ENCODE assay signal across 26 mouse cellular contexts in the genomic region with DNA sequence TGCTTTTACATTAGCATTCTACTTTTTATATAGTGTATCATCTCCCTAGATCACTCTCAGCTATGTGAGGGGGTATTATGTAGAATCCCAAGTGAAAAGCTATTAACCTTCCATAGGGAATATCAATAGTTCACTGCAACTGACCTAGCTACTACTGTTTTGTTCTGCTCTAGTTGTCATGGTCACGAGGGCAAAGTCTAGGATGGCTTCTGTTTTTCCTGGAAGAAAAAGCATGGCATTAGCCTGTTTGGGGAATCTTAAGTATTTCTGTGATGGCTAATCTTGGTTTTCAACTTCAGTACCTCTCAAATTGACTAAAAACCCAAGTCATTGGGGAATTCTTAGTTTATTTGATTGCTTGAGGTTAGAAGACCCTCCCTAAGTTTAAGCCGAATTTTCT. TPM values are rescaled to one million over a fixed set of nuclear protein-coding genes. Genes with fewer than 3 reads are reported as not detected.
DNase-seq lines count a peak whose midpoint lies in the region; ATAC-seq lines count a peak whose summit lies in the region.
"Had no signal": no experiment of that assay in that cellular context is flagged by ENCODE, and none has a peak within 500 bp of the region (broad histone marks: within the 10 kb centered on the region; RNA-seq: fewer than 3 reads in every experiment).

No protein-coding gene starts in this region.

- no peak overlapping the region for H3K27ac ChIP-seq in kidney, embryonic 15.5 days
- H3K27ac ChIP-seq in kidney, embryonic 14.5 days (ENCODE audit: low read depth, low read length), result no peak overlapping the region
- H3K27ac ChIP-seq: embryonic facial prominence, embryonic 10.5 days; embryonic facial prominence, embryonic 12.5 days; forebrain, embryonic 13.5 days; forebrain, embryonic 15.5 days had no signal

- peaks cover 23% of the 10 kb centered on the region for H3K36me3 ChIP-seq in kidney, embryonic 15.5 days
- peaks cover 1% of the 10 kb centered on the region; the same call in 1 of the 2 replicates for H3K36me3 ChIP-seq in kidney, embryonic 14.5 days (ENCODE audit: control insufficient read depth, insufficient read depth, low read length)
- H3K36me3 ChIP-seq: G1E had no signal

- H3K4me1 ChIP-seq in kidney, embryonic 15.5 days, result no peaks in the 10 kb centered on the region
- H3K4me1 ChIP-seq in kidney, embryonic 14.5 days (ENCODE audit: control insufficient read depth, insufficient read depth, low read length), result no peaks in the 10 kb centered on the region
- H3K4me1 ChIP-seq: embryonic facial prominence, embryonic 10.5 days; embryonic facial prominence, embryonic 12.5 days; forebrain, embryonic 13.5 days; forebrain, embryonic 15.5 days had no signal

- no peaks in the 10 kb centered on the region for H3K27me3 ChIP-seq in kidney, embryonic 15.5 days
- no peaks in the 10 kb centered on the region for H3K27me3 ChIP-seq in kidney, embryonic 14.5 days (ENCODE audit: control insufficient read depth, insufficient read depth, low read length)
- H3K27me3 ChIP-seq: CH12.LX; embryonic facial prominence, embryonic 12.5 days; forebrain, embryonic 13.5 days; forebrain, embryonic 15.5 days; Patski had no signal

- DNase-seq in kidney, adult 11 months, result peak; percentile 23
- peak; percentile 54 to 55 for DNase-seq in kidney, adult 8-10 months
- DNase-seq in kidney, postnatal 36 days, result peak; percentile 32 to 36
- DNase-seq in kidney, postnatal 14 days, result no peak
- DNase-seq: adrenal gland, adult 8-10 months; adrenal gland, postnatal 14 days; adrenal gland, postnatal 36 days; B cell, adult 2 months; cerebellum, adult 11-12 months; cerebellum, adult 2 months; cerebellum, adult 9-10 months; cerebellum, postnatal 10 days; cerebellum, postnatal 25 days had no signal

- 86% methylated on average over 2 of the region's 2 CpGs for WGBS in kidney, embryonic 15.5 days
- 90% methylated on average over 2 of the region's 2 CpGs for WGBS in kidney, embryonic 14.5 days

- H3K4me2 ChIP-seq in kidney, embryonic 15.5 days, result no peak overlapping the region
- no peak overlapping the region for H3K4me2 ChIP-seq in kidney, embryonic 14.5 days (replicated peaks; ENCODE audit: low read depth, low read length)
- H3K4me2 ChIP-seq: embryonic facial prominence, embryonic 12.5 days; forebrain, embryonic 13.5 days; forebrain, embryonic 15.5 days had no signal

- peaks cover 21% of the 10 kb centered on the region for H3K9me3 ChIP-seq in kidney, embryonic 15.5 days (replicated peaks)
- peaks cover 18% of the 10 kb centered on the region for H3K9me3 ChIP-seq in kidney, embryonic 14.5 days (ENCODE audit: control insufficient read depth, low read length)

- H3K4me3 ChIP-seq in kidney, embryonic 15.5 days (replicated peaks), result no peak overlapping the region
- no peak overlapping the region for H3K4me3 ChIP-seq in kidney, embryonic 14.5 days (ENCODE audit: low read length)
- H3K4me3 ChIP-seq: embryonic facial prominence, embryonic 10.5 days; embryonic facial prominence, embryonic 12.5 days; forebrain, embryonic 13.5 days; forebrain, embryonic 15.5 days had no signal

- no peak overlapping the region for H3K9ac ChIP-seq in kidney, embryonic 15.5 days
- no peak overlapping the region for H3K9ac ChIP-seq in kidney, embryonic 14.5 days (ENCODE audit: low read depth, low read length)
- H3K9ac ChIP-seq: embryonic facial prominence, embryonic 12.5 days; forebrain, embryonic 13.5 days; forebrain, embryonic 15.5 days had no signal

- no peak for ATAC-seq in kidney, embryonic 15.5 days (replicated peaks; ENCODE audit: low FRiP score)
- no peak for ATAC-seq in kidney, embryonic 14.5 days (ENCODE audit: low FRiP score, low TSS enrichment)
- ATAC-seq: activated CD4-positive, CD25-positive, alpha-beta regulatory T cell, adult 4 months; CD4-positive, CD25-positive, alpha-beta regulatory T cell, adult 4 months; forebrain, embryonic 13.5 days; forebrain, embryonic 15.5 days; Patski had no signal

RNA-seq across cellular contexts. Expression of gene Gm21994, which starts 12.2 kb away (rescaled TPM):
- polyA plus RNA-seq in kidney, embryonic 15.5 days (2015; fragmentation: Nextera tagmentation; extraction: Ambion mirVana), result 6.9 and 7.2 TPM in 2 replicates
- 5.4 and 6.6 TPM in 2 replicates for polyA plus RNA-seq in kidney, embryonic 14.5 days (2014; fragmentation: Nextera tagmentation; extraction: Ambion mirVana)

RNA-seq across cellular contexts. Expression of gene Gm14124, which starts 14.1 kb away (rescaled TPM):
- polyA plus RNA-seq in kidney, embryonic 15.5 days (2015; fragmentation: Nextera tagmentation; extraction: Ambion mirVana), result not detected in 2 replicates
- polyA plus RNA-seq in kidney, embryonic 14.5 days (2014; fragmentation: Nextera tagmentation; extraction: Ambion mirVana), result 0.06 and 0.07 TPM in 2 replicates
- polyA plus RNA-seq: activated CD4-positive, CD25-positive, alpha-beta regulatory T cell, adult 4 months; embryonic facial prominence, embryonic 10.5 days; embryonic facial prominence, embryonic 12.5 days; embryonic facial prominence, embryonic 14.5 days; forebrain, embryonic 11.5 days; forebrain, embryonic 13.5 days; forebrain, embryonic 15.5 days; G1E had no signal

RNA-seq across cellular contexts. Expression of gene Zfp937, which starts 25.3 kb away (rescaled TPM):
- 13.2 and 13.6 TPM in 2 replicates for polyA plus RNA-seq in kidney, embryonic 15.5 days (2015; fragmentation: Nextera tagmentation; extraction: Ambion mirVana)
- 14.0 and 15.2 TPM in 2 replicates for polyA plus RNA-seq in kidney, embryonic 14.5 days (2014; fragmentation: Nextera tagmentation; extraction: Ambion mirVana)
